Mouse (Mus musculus) CH12.LX (cell line): ENCODE results near the gene P2rx7. TPM values are rescaled to one million over a fixed set of nuclear protein-coding genes. Genes with fewer than 3 reads are reported as not detected.

ENCODE experiments used
- DNase-seq: peaks from one replicate; pipeline ENCODE4 v3.0.0-alpha.2; 2013; ENCODE audit errors: extremely low read depth
- H3K27ac ChIP-seq: 2 replicates; pipeline ENCODE4 v1.5.1; 2012; ENCODE audit warnings: low read depth, mild to moderate bottlenecking, control low read depth, moderate library complexity; ENCODE audit not compliant: insufficient read depth
- H3K27me3 ChIP-seq: replicated peaks from 2 replicates; pipeline ENCODE3; 2012; ENCODE audit warnings: inconsistent platforms
- H3K36me3 ChIP-seq, 2 experiments: replicated peaks in 1 of 2; 2 replicates each; pipeline versions ENCODE3 to v1.6.1; 2012; ENCODE audit warnings: inconsistent platforms in 1 of 2, low read length in 1 of 2, mild to moderate bottlenecking in 1 of 2, mixed read lengths in 1 of 2, moderate library complexity in 1 of 2; ENCODE audit not compliant: control insufficient read depth in 1 of 2, insufficient read depth in 1 of 2
- H3K4me1 ChIP-seq, 2 experiments: 2 replicates each; pipeline ENCODE4 v1.6.1; 2012; ENCODE audit warnings: inconsistent platforms in 1 of 2, moderate library complexity in 1 of 2; ENCODE audit not compliant: insufficient read depth in 2 of 2, control insufficient read depth in 1 of 2
- H3K4me2 ChIP-seq: 2 replicates; pipeline ENCODE4 v1.6.1; 2012; ENCODE audit warnings: low read depth, mild to moderate bottlenecking, control low read depth; ENCODE audit not compliant: poor library complexity, insufficient read depth, severe bottlenecking
- H3K4me3 ChIP-seq, 3 experiments: fragments of 150-350 bp in 1 of 3; sonication (generic) in 1 of 3; replicated peaks in 1 of 3; 2 replicates each; pipeline versions ENCODE3 to v1.5.1; 2011 to 2012; ENCODE audit warnings: low read depth in 2 of 3, low read length in 2 of 3, mild to moderate bottlenecking in 2 of 3, moderate library complexity in 2 of 3, control low read depth in 1 of 3, improper control_type of control experiment in 1 of 3, inconsistent platforms in 1 of 3, mixed read lengths in 1 of 3; ENCODE audit not compliant: poor library complexity in 1 of 3
- H3K79me2 ChIP-seq: replicated peaks from 2 replicates; pipeline ENCODE4 v1.6.1; 2012; ENCODE audit warnings: mild to moderate bottlenecking, moderate library complexity; ENCODE audit not compliant: control insufficient read depth, poor library complexity, insufficient read depth, severe bottlenecking; ENCODE audit errors: extremely low read depth
- H3K9ac ChIP-seq: 2 replicates; pipeline ENCODE4 v1.6.1; 2012; ENCODE audit warnings: low read depth, mild to moderate bottlenecking, control low read depth, moderate library complexity; ENCODE audit not compliant: insufficient read depth
- H3K9me3 ChIP-seq: replicated peaks from 2 replicates; pipeline ENCODE3; 2012; ENCODE audit warnings: low read length, inconsistent platforms, mixed read lengths
- BHLHE40 ChIP-seq: IDR thresholded peaks from 2 replicates; pipeline ENCODE4 v1.6.1; 2011; ENCODE audit warnings: mild to moderate bottlenecking, low read depth, low read length, improper control_type of control experiment
- CTCF ChIP-seq, 2 experiments: IDR thresholded peaks in 1 of 2; conservative IDR thresholded peaks in 1 of 2; 2 replicates each; pipeline ENCODE4 v1.5.1; 2011 to 2012; ENCODE audit warnings: low read depth in 2 of 2, low read length in 2 of 2, improper control_type of control experiment in 1 of 2, inconsistent platforms in 1 of 2, mild to moderate bottlenecking in 1 of 2, moderate library complexity in 1 of 2
- EP300 ChIP-seq: IDR thresholded peaks from 2 replicates; pipeline ENCODE4 v1.6.1; 2011; ENCODE audit warnings: low read length, improper control_type of control experiment
- JUND ChIP-seq: conservative IDR thresholded peaks from 2 replicates; pipeline ENCODE4 v1.6.1; 2011; ENCODE audit warnings: low read depth, low read length, improper control_type of control experiment
- KAT2A ChIP-seq: IDR thresholded peaks from 2 replicates; pipeline ENCODE4 v1.6.1; 2012; ENCODE audit warnings: low read length, improper control_type of control experiment, inconsistent platforms; ENCODE audit not compliant: insufficient replicate concordance
- NRF1 ChIP-seq: IDR thresholded peaks from 2 replicates; pipeline ENCODE4 v1.6.1; 2014; ENCODE audit warnings: low read depth, mild to moderate bottlenecking, inconsistent platforms, low read length, improper control_type of control experiment, moderate library complexity
- POLR2AphosphoS2 ChIP-seq: IDR thresholded peaks from 2 replicates; pipeline ENCODE4 v1.6.1; 2011; ENCODE audit warnings: low read depth, low read length, improper control_type of control experiment
- RCOR1 ChIP-seq: conservative IDR thresholded peaks from 2 replicates; pipeline ENCODE4 v1.6.1; 2012; ENCODE audit warnings: low read depth, mild to moderate bottlenecking, inconsistent platforms, low read length, improper control_type of control experiment
- UBTF ChIP-seq: IDR thresholded peaks from 2 replicates; pipeline ENCODE4 v1.6.1; 2012; ENCODE audit warnings: low read depth, mild to moderate bottlenecking, inconsistent platforms, low read length, improper control_type of control experiment, moderate library complexity
- USF2 ChIP-seq: conservative IDR thresholded peaks from 2 replicates; pipeline ENCODE4 v1.6.1; 2011; ENCODE audit warnings: low read depth, low read length, improper control_type of control experiment
- dilution Hi-C: fragments of 300-500 bp; cut with MboI; formaldehyde crosslinking; loops from 2 replicates; pipeline ENCODE4 v1.14.3; 2020; ENCODE audit warnings: low sequenced_read_pairs; ENCODE audit not compliant: extremely low pct_unique_long_range_greater_than_20kb, extremely low pct_ligation_motif_present
- in situ Hi-C: fragments of 300-500 bp; cut with MboI; formaldehyde crosslinking; loops from 3 replicates; pipeline ENCODE4 v1.14.3; 2019; ENCODE audit warnings: low sequenced_read_pairs, low pct_ligation_motif_present, low pct_unique_long_range_greater_than_20kb, mixed read lengths
- polyA plus RNA-seq: library from polyadenylated mRNA; unstranded; fragments of >175 nt; gene quantifications from 2 replicates; pipeline ENCODE4 v1.2.1, GENCODE M21; 2012; ENCODE audit warnings: low read depth; ENCODE audit not compliant: insufficient read length
- total RNA-seq, 2 experiments: library from RNA; depleted of rRNA; stranded (reverse); fragments of 300-350 nt in 1 of 2; fragments of >200 nt in 1 of 2; gene quantifications; 2 replicates each; pipeline ENCODE4 v1.2.3; 2012 to 2014

P2rx7 gene
- total and polyA plus RNA-seq, 3 experiments: 0.59 to 1.5 (median 1.5) TPM

DNA sequence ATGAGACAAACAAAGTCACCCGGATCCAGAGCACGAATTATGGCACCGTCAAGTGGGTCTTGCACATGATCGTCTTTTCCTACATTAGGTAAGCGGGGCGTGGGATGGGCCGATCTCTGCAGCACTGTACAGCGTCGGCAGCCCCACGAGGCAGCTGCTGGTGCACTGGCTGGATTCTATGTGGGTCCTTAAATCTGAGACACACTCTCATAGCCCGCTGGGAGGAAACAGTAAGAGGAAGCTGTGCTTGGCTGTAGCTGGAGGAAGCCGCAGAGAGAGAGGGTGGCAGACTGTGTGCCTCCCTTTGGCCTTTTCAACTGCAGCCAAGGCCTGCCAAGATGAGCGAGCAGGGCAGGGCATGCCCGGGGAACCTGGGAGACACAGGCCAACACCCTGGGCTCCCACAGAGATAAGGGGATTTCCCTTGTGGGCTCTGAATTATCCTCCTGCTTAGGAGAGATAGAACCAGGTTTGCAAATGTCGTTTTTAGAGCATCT is 448 bp downstream of the P2rx7 start:
- H3K4me2 ChIP-seq: 0 out of 2 replicates have a peak overlapping the region, but pooled peaks have one; percentile 0
- peaks cover 3% of the 10 kb centered on the region for H3K9me3 ChIP-seq
- peaks cover 6 to 22% of the 10 kb centered on the region in 2 experiments for H3K4me1 ChIP-seq
- H3K9ac ChIP-seq: no peak overlapping the region
- H3K4me3 ChIP-seq: peak overlapping the region; percentile 6 to 43 (median 21)
- in situ Hi-C loops: loop anchor here (10.0 to 25.0 kb wide), 2 partner anchors 71 to 507 kb away; partner anchors contain the start of gene Ccdc63
- H3K27me3 ChIP-seq: no peaks in the 10 kb centered on the region
- H3K36me3 ChIP-seq: no peaks in the 10 kb centered on the region
- H3K27ac ChIP-seq: no peak overlapping the region
- H3K79me2 ChIP-seq: no peaks in the 10 kb centered on the region
- 0 out of 2 replicates have a peak, but pooled peaks have one; percentile 36 for TF ChIP-seq UBTF
- TF ChIP-seq NRF1: no peak
- no peak for TF ChIP-seq RCOR1
- no peak for TF ChIP-seq BHLHE40
- TF ChIP-seq USF2: no peak
- peak; percentile 52 for DNase-seq
- dilution Hi-C loops: no loop called here

DNA sequence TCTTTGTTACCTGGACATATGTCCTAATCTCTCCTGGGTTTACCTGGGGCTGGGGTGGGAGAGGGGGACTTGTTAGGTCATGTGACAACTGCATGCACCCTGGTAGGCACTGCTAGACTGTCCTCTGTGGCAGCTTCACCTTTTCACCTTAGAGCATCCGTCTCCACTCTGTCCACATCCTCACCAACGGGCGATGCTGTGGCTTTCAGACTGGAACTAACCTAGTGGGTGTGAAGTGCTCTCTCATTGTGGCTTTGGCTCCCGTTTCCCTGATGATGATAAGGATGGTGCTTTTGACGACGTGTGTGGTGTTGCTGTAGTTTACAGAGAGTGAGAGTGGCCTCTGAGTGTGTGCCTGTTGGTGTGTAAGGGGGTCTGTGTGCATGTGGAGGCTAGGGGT is 1.6 kb downstream of the P2rx7 start:
- DNase-seq: no peak
- dilution Hi-C loops: no loop called here
- no peak overlapping the region for H3K27ac ChIP-seq
- H3K9me3 ChIP-seq: peaks cover 3% of the 10 kb centered on the region
- no peaks in the 10 kb centered on the region for H3K79me2 ChIP-seq
- in situ Hi-C loops: loop anchor here (10.0 to 25.0 kb wide), 2 partner anchors 70 to 508 kb away; partner anchors contain the start of gene Ccdc63
- H3K9ac ChIP-seq: no peak overlapping the region
- no peak overlapping the region for H3K4me2 ChIP-seq
- TF ChIP-seq POLR2AphosphoS2 (no peak), EP300 (no peak), JUND (no peak)
- H3K4me3 ChIP-seq: no peak overlapping the region
- H3K27me3 ChIP-seq: no peaks in the 10 kb centered on the region
- H3K36me3 ChIP-seq: no peaks in the 10 kb centered on the region
- peaks cover 6 to 22% of the 10 kb centered on the region in 2 experiments for H3K4me1 ChIP-seq

DNA sequence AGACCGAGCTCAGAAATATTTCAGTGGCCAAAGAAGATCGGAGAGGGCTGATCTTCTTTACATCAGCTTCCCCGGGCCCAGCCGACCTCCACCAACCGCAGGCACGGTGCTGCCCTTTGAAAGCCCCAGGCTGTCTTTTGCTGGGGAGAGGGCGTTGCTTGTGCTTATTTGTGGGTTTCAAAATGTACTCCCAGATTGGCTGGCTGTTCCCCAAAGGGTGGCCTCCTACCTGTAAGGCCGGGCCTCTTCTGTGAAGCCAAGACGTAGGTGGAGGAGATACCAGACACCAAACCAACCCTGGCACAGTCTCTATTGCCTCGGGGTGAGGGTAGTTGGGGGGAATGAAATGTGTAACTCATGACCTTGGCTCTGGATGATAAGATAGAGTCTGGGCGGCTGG is 2.3 kb downstream of the P2rx7 start:
- no peak for TF ChIP-seq KAT2A
- TF ChIP-seq CTCF (conservative IDR thresholded peaks at IDR 0.05 in 1 of 2, IDR thresholded peaks at IDR 0.05 in 1 of 2; ENCODE audit: low read depth in 2 of 2, low read length in 2 of 2): no peak
- in situ Hi-C loops: loop anchor here (10.0 to 25.0 kb wide), 2 partner anchors 69 to 509 kb away; partner anchors contain the start of gene Ccdc63
- Histone ChIP-seq H3K27ac (no peak overlapping the region), H3K9me3 (peaks cover 3% of the 10 kb centered on the region), H3K79me2 (no peaks in the 10 kb centered on the region), H3K4me1 (peaks cover 6 to 22% of the 10 kb centered on the region in 2 experiments), H3K36me3 (no peaks in the 10 kb centered on the region), H3K4me3 (no peak overlapping the region), H3K4me2 (no peak overlapping the region), H3K9ac (no peak overlapping the region), H3K27me3 (no peaks in the 10 kb centered on the region)
- dilution Hi-C loops: no loop called here
- DNase-seq: no peak
